Mouse (Mus musculus) liver, adult 2 months (tissue): ENCODE measurements at regions not wholly inside any gene's neighbourhood (a gene's known extent, or its start where the extent isn't known, plus 50 kb on each side); places are given as distances from the start of the nearest gene placed in this dataset.

Source experiments
- CTCF ChIP-seq: fragments of 200-500 bp; IDR thresholded peaks from 2 replicates; pipeline ENCODE4 v1.5.1; 2011; ENCODE audit warnings: low read depth, low read length, control low read depth
- POLR2A ChIP-seq: fragments of 200-500 bp; IDR thresholded peaks from 2 replicates; pipeline ENCODE4 v1.6.1; 2011; ENCODE audit warnings: low read length, control low read depth; ENCODE audit not compliant: insufficient read depth; ENCODE audit errors: extremely low read depth

DNA sequence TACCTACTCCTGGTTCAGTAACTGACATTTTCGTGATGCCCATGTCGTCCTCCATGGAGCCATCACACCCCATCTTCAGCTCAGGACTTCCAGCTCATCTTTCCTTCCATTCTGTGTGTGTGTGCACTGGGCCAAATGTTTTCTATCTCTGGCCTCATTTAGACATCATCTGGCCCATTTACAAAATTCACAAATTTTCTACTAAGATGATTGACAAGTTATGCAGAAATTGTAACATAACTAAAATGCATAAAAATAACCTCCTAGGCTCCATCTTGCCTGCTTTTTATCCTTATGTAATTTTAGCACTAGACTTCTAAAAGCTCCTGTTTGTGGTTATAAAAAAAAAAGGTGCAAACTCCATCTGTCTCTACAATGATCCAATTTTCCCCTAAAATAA is 130.8 kb upstream of the Kcnk2 start:
- TF ChIP-seq POLR2A (no peak), CTCF (no peak)
